Mouse (Mus musculus) WW6 (cell line): ENCODE measurements around the gene Spef1.

ENCODE experiments used
- DNase-seq: peaks from one replicate; pipeline ENCODE4 v3.0.0-alpha.2; 2013; ENCODE audit warnings: low read depth, low spot score

The Spef1 gene

GRCm38 (mm10) chr2:131125157-131125963 lies 61.7 kb downstream of the Spef1 start:
- no peak for DNase-seq

- DNase-seq, result no peak
Observed at GRCm38 (mm10) chr2:131124166-131124565, 62.9 kb downstream of the Spef1 start.
